Mouse (Mus musculus) liver, adult 2 months (tissue): ENCODE results near the gene Ppp1r21.

Experiments
- CTCF ChIP-seq: fragments of 200-500 bp; IDR thresholded peaks from 2 replicates; pipeline ENCODE4 v1.5.1; 2011; ENCODE audit warnings: low read depth, low read length, control low read depth
- POLR2A ChIP-seq: fragments of 200-500 bp; IDR thresholded peaks from 2 replicates; pipeline ENCODE4 v1.6.1; 2011; ENCODE audit warnings: low read length, control low read depth; ENCODE audit not compliant: insufficient read depth; ENCODE audit errors: extremely low read depth

- TF ChIP-seq POLR2A = no peak
- TF ChIP-seq CTCF = no peak
These were observed 44.9 kb downstream of the Ppp1r21 start for GRCm38 (mm10) chr17:88574811-88575210.
